Mouse (Mus musculus): ENCODE measurements around the gene Thrsp. TPM values are rescaled to one million over a fixed set of nuclear protein-coding genes. Genes with fewer than 3 reads are reported as not detected.

Thrsp gene
- not detected for polyA plus RNA-seq (2017; shearing (Covaris generic))

GRCm38 (mm10) chr7:97416906-97417777 lies at the start of gene Thrsp:
TSS of gene Thrsp (minus strand) at chr7:97417730.

GRCm38 (mm10) chr7:97451023-97451422 lies 33.5 kb upstream of the Thrsp start, which contains the start of gene Kctd14:
TSS of gene Kctd14 (plus strand) at chr7:97451323.

GRCm38 (mm10) chr7:97399960-97400715 lies 17.4 kb downstream of the Thrsp start, which contains the start of gene Ndufc2:
TSS of gene Ndufc2 (plus strand) at chr7:97400003.

Other genes starting within 250 kb of the Thrsp start
- 0.92 TPM for gene Usp35, start 85.7 kb downstream of the Thrsp start, polyA plus RNA-seq (2017; shearing (Covaris generic))
- gene Kctd21, start 85.4 kb downstream of the Thrsp start, polyA plus RNA-seq (2017; shearing (Covaris generic)): 2.4 TPM
- gene Alg8, start 46.1 kb downstream of the Thrsp start, polyA plus RNA-seq (2017; shearing (Covaris generic)): 19.7 TPM
- 194 TPM for gene Ndufc2, start 17.7 kb downstream of the Thrsp start, polyA plus RNA-seq (2017; shearing (Covaris generic))
- not detected for gene Kctd14, start 33.6 kb upstream of the Thrsp start, polyA plus RNA-seq (2017; shearing (Covaris generic))
- 60.9 TPM for gene Ints4, start 63.2 kb upstream of the Thrsp start, polyA plus RNA-seq (2017; shearing (Covaris generic))
- gene Aamdc, start 161.8 kb upstream of the Thrsp start, polyA plus RNA-seq (2017; shearing (Covaris generic)): 55.8 TPM
- 17.9 TPM for gene Rsf1, start 162.2 kb upstream of the Thrsp start, polyA plus RNA-seq (2017; shearing (Covaris generic))

All from CD4-positive, CD25-positive, alpha-beta regulatory T cell, adult 9 weeks (primary cell).